Mouse (Mus musculus) embryonic facial prominence, embryonic 15.5 days (tissue): Measurements from ENCODE around the gene Foxa3. TPM values are rescaled to one million over a fixed set of nuclear protein-coding genes. Genes with fewer than 3 reads are reported as not detected.
A peak's percentile ranks its signal among the peaks of the same experiment; 100 is the strongest.
"Not testable (repeated sequence)": the region's sequence is repeated elsewhere in the genome, so short reads cannot be mapped to it uniquely, and the experiment has no call there.

Experiments
- ATAC-seq: fragments of 200-750 bp; cut with Nextera tagmentation; 2 replicates; pipeline ENCODE4 v1.8.0; 2017; ENCODE audit warnings: low read depth, moderate TSS enrichment; ENCODE audit not compliant: insufficient number of reproducible peaks, low FRiP score, low TSS enrichment
- H3K27ac ChIP-seq: fragments of 300-500 bp; sonication (generic); replicated peaks from 2 replicates; pipeline ENCODE4 v1.5.1; 2015; ENCODE audit warnings: mild to moderate bottlenecking, inconsistent platforms
- H3K27me3 ChIP-seq: fragments of 300-500 bp; sonication (generic); 2 replicates; pipeline ENCODE4 v1.6.1; 2015; ENCODE audit warnings: inconsistent platforms
- H3K36me3 ChIP-seq: fragments of 300-500 bp; sonication (generic); 2 replicates; pipeline ENCODE4 v1.6.1; 2015; ENCODE audit warnings: mild to moderate bottlenecking, inconsistent platforms
- H3K4me1 ChIP-seq: fragments of 300-500 bp; sonication (generic); 2 replicates; pipeline ENCODE4 v1.6.1; 2015; ENCODE audit warnings: inconsistent platforms
- H3K4me2 ChIP-seq: fragments of 300-500 bp; sonication (generic); replicated peaks from 2 replicates; pipeline ENCODE4 v1.6.1; 2015; ENCODE audit warnings: mild to moderate bottlenecking, inconsistent platforms
- H3K4me3 ChIP-seq: fragments of 300-500 bp; sonication (generic); replicated peaks from 2 replicates; pipeline ENCODE4 v1.5.1; 2015; ENCODE audit warnings: mild to moderate bottlenecking, inconsistent platforms
- H3K9ac ChIP-seq: fragments of 300-500 bp; sonication (generic); 2 replicates; pipeline ENCODE4 v1.6.1; 2015; ENCODE audit warnings: inconsistent platforms
- H3K9me3 ChIP-seq: fragments of 300-500 bp; sonication (generic); replicated peaks from 2 replicates; pipeline ENCODE4 v1.6.1; 2016; ENCODE audit warnings: inconsistent platforms
- WGBS: fragments of 180-500 bp; shearing (Covaris S2); methylation state at CpG from one replicate; pipeline ENCODE4 v1.1.7; 2015; 5-methylcytosine and 5-hydroxymethylcytosine counted together
- polyA plus RNA-seq: library from polyadenylated mRNA; unstranded; fragments of >200 nt; fragmentation: Nextera tagmentation; extraction: Ambion mirVana; gene quantifications from 2 replicates; pipeline ENCODE4 v1.2.1, GENCODE M21; 2015

The Foxa3 gene
- 0.58 and 1.3 TPM in 2 replicates for polyA plus RNA-seq

DNA sequence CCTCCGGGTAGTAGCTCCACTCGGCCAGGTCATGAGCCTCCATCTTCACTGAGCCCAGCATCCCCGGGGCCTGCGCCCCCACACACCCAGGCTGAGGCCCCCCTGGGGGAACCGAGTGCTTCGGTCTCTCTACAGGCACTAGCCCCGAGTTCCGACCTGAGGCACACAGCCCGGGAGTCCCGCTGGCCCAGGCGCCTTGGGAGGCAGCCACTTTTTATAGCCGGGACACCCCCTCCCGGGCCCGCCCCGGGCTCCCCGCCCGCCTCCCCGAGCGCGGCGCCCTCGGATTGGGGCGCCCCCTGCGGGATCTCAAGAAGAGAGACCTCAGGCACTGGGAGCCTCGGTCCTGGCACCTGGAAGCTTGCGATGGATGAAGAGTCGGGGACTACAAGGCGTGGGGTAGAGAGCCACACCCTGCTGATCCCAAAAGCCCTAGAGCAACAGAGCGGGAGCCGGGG lies at the start of gene Foxa3:
Gene Foxa3 (minus strand): TSS at position 182 of the 458 bp plus-strand sequence.
- Histone ChIP-seq H3K4me1 (peaks cover 24% of the 10 kb centered on the region), H3K9ac (peak within 1 kb of the TSS; percentile 84), H3K27ac (peak within 1 kb of the TSS; percentile 71; the same call in 1 of the 2 replicates), H3K4me3 (peak within 1 kb of the TSS; percentile 92), H3K4me2 (peak within 1 kb of the TSS; percentile 76), H3K27me3 (peaks cover 41% of the 10 kb centered on the region), H3K36me3 (no peaks in the 10 kb centered on the region), H3K9me3 (no peaks in the 10 kb centered on the region)
- WGBS, result 3% methylated on average over 30 of the region's 30 CpGs
- ATAC-seq, result no peak

DNA sequence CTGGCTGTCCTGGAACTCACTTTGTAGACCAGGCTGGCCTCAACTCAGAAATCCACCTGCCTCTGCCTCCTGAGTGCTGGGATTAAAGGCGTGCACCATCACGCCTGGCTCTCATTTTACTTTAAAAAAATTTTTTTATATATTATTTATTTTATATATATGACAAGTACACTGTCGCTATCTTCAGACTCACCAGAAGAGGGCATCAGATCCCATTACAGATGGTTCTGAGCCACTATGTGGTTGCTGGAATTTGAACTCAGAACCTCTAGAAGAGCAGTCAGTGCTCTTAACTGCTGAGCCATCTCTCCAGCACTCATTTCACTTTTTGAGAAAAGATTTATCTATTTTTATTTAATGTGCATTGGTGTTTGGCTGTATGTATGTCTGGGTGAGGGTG lies 47.7 kb upstream of the Foxa3 start:
- not testable (repeated sequence) for H3K4me3 ChIP-seq, H3K27ac ChIP-seq, ATAC-seq, H3K4me1 ChIP-seq, H3K4me2 ChIP-seq, H3K9ac ChIP-seq, H3K36me3 ChIP-seq, H3K9me3 ChIP-seq
- WGBS, result 57% methylated on average over 3 of the region's 3 CpGs
- peaks cover 13% of the 10 kb centered on the region for H3K27me3 ChIP-seq

DNA sequence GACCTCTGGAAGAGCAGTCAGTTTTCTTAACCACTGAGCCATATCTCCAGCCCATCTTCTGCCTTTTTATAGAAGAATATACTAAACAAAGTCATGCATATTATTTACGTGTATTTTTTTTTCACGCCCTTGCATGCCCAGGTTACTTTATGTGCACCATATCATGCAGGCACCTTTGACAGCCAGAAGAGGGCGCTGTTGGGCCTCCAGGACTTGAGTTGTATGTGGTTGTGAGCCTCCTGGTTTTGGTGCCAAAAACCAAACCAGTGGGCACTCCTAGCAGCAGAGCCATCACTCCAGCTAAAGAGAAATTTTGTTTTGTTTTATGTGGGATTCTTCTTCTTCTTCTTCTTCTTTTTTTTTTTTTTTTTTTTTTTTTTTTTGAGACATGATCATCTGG lies 46.2 kb upstream of the Foxa3 start:
- Histone ChIP-seq H3K4me1 (no peaks in the 10 kb centered on the region), H3K9ac (no peak overlapping the region), H3K27me3 (peaks cover 28% of the 10 kb centered on the region), H3K9me3 (no peaks in the 10 kb centered on the region), H3K4me2 (no peak overlapping the region), H3K27ac (no peak overlapping the region), H3K36me3 (no peaks in the 10 kb centered on the region), H3K4me3 (no peak overlapping the region)
- 50% methylated on average over 3 of the region's 3 CpGs for WGBS
- ATAC-seq, result no peak

DNA sequence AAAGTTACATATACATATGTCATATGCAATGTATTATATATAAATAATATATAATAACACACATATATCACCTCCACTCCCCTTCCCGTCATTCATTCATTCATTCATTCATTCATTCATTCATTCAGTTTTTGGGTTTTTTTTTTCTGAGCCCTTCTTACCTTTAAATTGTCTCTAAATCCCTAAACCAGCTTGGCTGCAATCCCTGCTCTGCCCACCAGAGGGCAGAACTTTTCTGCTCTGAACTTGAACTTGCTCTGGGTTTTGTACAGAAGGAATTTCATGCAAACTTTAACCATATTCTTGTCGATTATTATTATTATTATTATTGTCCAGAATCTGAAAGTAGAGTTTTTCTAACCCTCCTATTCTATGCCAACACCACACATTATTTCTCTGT lies 45.4 kb upstream of the Foxa3 start:
- WGBS, result 3% methylated on average over 2 of the region's 2 CpGs
- no peaks in the 10 kb centered on the region for H3K4me1 ChIP-seq
- no peak overlapping the region for H3K4me3 ChIP-seq
- peaks cover 30% of the 10 kb centered on the region for H3K27me3 ChIP-seq
- no peak overlapping the region for H3K27ac ChIP-seq
- H3K4me2 ChIP-seq, result no peak overlapping the region
- H3K9me3 ChIP-seq, result no peaks in the 10 kb centered on the region
- no peaks in the 10 kb centered on the region for H3K36me3 ChIP-seq
- H3K9ac ChIP-seq, result no peak overlapping the region
- ATAC-seq, result no peak

DNA sequence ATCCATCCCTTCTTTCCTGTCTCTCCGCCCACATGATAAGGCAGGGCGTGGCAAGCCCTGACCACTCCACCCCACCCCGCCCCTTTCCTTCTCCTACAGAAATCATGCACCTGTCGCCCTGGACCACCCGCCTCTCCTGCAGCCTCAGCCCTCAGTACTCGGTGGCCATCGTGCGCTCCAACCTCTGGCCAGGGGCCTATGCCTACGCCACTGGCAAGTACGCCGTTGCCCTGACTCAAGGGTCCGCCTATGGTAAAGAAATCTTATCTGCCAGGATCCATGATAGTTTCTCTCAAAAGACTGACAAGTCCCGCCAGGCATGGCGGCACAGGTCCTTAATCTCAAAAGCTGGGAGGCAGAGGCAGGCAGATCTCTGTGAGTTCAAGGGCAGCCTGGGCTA lies 44.6 kb upstream of the Foxa3 start:
- peaks cover 30% of the 10 kb centered on the region for H3K27me3 ChIP-seq
- WGBS, result 69% methylated on average over 14 of the region's 14 CpGs

DNA sequence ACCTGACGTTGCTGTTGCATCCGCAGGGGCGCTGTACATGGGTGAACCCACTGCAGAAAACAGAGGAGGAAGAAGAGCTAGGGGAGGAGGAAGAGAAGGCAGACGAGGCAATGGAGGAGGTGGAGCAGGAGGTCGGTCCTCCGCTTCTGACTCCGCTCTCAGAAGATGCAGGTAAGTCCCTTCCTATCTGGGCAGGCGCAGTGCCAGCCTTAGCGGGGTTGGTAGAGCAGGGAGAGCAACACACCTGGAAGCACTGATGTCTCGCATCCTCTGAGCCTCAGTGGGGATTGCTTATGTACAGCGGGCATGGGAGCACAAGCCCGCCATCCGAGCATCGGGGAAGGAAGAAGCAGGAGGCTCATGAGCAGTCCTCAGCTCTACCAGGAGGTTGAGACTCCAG lies 43.7 kb upstream of the Foxa3 start:
- Histone ChIP-seq H3K4me1 (no peaks in the 10 kb centered on the region), H3K9ac (no peak overlapping the region), H3K4me3 (no peak overlapping the region), H3K4me2 (no peak overlapping the region), H3K27ac (no peak overlapping the region), H3K36me3 (no peaks in the 10 kb centered on the region), H3K9me3 (no peaks in the 10 kb centered on the region), H3K27me3 (peaks cover 30% of the 10 kb centered on the region)
- WGBS, result 51% methylated on average over 14 of the region's 14 CpGs
- ATAC-seq, result no peak

More for the DNA sequence above, 44.6 kb upstream of the Foxa3 start:
- Histone ChIP-seq H3K4me3 (no peak overlapping the region), H3K4me1 (no peaks in the 10 kb centered on the region), H3K27ac (no peak overlapping the region), H3K36me3 (no peaks in the 10 kb centered on the region), H3K4me2 (no peak overlapping the region), H3K9me3 (no peaks in the 10 kb centered on the region), H3K9ac (no peak overlapping the region)
- no peak for ATAC-seq

DNA sequence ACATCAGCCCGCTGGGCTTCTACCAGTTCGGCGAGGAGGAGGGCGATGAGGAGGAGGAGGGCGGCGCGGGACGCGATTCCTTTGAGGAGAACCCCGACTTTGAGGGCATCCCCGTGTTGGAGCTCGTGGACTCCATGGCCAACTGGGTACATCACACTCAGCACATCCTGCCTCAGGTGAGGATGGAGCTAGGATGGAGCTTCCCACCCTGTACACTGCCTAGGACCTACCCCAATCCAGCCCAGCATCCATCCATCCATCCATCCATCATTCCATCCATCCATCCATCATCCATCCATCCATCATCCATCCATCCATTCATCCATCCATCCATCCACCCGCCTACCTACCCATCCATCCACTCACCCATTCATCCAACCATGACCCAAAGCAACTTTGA lies 42.6 kb upstream of the Foxa3 start:
- H3K4me1 ChIP-seq, result no peaks in the 10 kb centered on the region
- H3K27ac ChIP-seq, result no peak overlapping the region
- WGBS, result 52% methylated on average over 13 of the region's 13 CpGs
- H3K9me3 ChIP-seq, result no peaks in the 10 kb centered on the region
- H3K4me3 ChIP-seq, result no peak overlapping the region
- H3K27me3 ChIP-seq, result peaks cover 30% of the 10 kb centered on the region
- no peak overlapping the region for H3K9ac ChIP-seq
- H3K4me2 ChIP-seq, result no peak overlapping the region
- ATAC-seq, result no peak
- no peaks in the 10 kb centered on the region for H3K36me3 ChIP-seq

DNA sequence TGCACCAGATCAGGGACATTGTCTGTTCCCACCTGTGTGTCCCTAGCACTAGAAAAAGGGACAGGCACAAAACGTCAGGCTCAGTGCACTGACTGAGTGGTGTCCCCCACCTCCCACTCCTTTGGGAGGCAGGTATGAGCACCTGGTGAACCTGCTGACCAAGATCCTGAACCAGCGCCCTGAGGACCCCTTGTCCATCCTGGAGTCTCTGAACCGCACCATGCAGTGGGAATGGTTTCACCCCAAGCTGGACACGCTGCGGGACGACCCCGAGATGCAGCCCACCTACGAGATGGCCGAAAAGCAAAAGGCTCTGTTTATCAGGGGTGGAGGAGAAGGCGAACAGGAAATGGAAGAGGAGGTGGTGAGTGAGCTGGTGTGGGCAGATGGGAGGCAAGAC lies 34.1 kb upstream of the Foxa3 start:
- Histone ChIP-seq H3K9me3 (no peaks in the 10 kb centered on the region), H3K9ac (no peak overlapping the region), H3K27me3 (no peaks in the 10 kb centered on the region), H3K4me3 (no peak overlapping the region), H3K4me2 (no peak overlapping the region), H3K27ac (no peak overlapping the region), H3K36me3 (0 out of 2 replicates have a peak, but pooled peaks cover 9% of the 10 kb centered on the region), H3K4me1 (peaks cover 12% of the 10 kb centered on the region)
- WGBS, result 91% methylated on average over 10 of the region's 10 CpGs
- ATAC-seq, result no peak

DNA sequence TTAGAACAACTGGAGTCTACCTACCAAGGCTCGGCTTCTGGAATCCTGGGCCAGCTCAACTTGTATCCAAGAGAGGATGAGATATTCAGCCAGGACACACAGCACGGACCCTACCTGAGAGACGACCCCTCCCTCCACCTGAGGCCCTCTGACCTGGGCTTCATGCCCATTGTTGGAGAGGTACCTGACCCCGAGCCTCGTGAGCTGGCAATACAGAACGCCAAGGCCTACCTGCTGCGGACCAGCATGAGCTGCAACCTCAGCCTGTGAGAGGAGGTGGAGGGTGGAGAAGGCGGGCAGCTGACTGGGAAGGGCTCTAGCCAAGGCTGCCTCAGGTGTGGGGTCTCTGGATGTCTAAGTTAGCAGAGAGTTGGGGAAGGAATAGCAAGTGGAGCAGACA lies 31.8 kb upstream of the Foxa3 start:
- no peaks in the 10 kb centered on the region for H3K9me3 ChIP-seq
- no peak overlapping the region for H3K4me2 ChIP-seq
- no peak overlapping the region for H3K4me3 ChIP-seq
- H3K36me3 ChIP-seq, result peaks cover 32% of the 10 kb centered on the region
- H3K27me3 ChIP-seq, result no peaks in the 10 kb centered on the region
- H3K4me1 ChIP-seq, result peaks cover 12% of the 10 kb centered on the region
- H3K27ac ChIP-seq, result no peak overlapping the region
- no peak for ATAC-seq
- 93% methylated on average over 8 of the region's 8 CpGs for WGBS
- H3K9ac ChIP-seq, result no peak overlapping the region

DNA sequence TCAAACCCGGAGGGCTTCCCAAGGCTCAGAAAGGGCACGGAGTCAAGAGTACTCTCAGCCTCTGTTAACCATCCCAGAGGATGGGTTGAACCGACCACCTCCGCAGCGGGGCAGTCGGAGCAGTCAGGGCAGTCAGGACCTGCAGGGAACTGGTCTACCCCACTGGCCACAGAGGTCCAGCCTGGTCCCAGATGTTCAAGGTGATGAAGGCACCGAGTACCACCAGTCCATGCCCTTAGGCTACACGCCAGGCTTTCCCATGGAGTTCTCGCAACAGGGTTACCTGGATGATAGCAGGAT lies 31.4 kb upstream of the Foxa3 start:
- Histone ChIP-seq H3K9ac (no peak overlapping the region), H3K27me3 (no peaks in the 10 kb centered on the region), H3K36me3 (peaks cover 36% of the 10 kb centered on the region), H3K4me2 (peak overlapping the region; percentile 28), H3K27ac (no peak overlapping the region), H3K4me3 (no peak overlapping the region), H3K4me1 (peaks cover 12% of the 10 kb centered on the region), H3K9me3 (no peaks in the 10 kb centered on the region)
- ATAC-seq, result no peak
- 70% methylated on average over 9 of the region's 9 CpGs for WGBS

DNA sequence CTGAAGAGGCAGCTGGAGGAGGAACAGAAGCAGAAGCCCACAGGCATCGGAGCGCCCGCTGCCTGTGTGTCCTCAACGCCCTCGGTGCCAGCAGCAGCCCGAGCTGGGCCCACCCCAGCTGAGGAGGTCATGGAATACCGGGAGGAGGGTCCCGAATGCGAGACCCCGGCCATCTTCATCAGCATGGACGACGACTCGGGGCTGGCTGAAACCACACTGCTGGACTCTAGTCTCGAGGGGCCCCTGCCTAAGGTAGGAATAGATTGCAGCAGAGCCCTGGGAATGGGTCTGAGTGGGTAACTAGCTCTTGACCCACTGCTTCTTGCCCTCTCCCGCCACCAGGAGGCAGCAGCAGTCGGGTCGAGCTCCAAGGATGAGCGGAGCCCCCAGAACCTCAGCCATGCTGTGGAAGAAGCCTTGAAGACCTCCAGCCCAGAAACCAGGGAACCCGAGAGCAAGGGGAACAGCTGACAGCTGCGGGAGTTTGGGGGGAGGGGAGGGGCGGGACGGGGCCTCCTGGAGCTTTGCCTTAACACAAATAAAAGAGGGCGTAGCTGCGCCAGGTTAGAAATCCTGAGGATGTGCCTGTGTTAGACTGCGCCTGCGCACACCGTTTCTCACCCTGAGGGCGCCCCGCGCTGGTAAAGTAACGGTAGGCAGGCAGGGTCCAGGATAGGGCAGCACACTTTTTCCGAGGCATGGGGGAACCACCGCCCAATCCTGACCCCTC lies 30.9 kb upstream of the Foxa3 start, which contains the start of gene Rsph6a:
Gene Rsph6a (plus strand): TSS at position 644 of the 730 bp plus-strand sequence.
- H3K4me3 ChIP-seq, result no peak within 1 kb of the TSS
- H3K36me3 ChIP-seq, result peaks cover 41% of the 10 kb centered on the region
- no peaks in the 10 kb centered on the region for H3K9me3 ChIP-seq
- no peaks in the 10 kb centered on the region for H3K27me3 ChIP-seq
- no peak within 1 kb of the TSS for H3K9ac ChIP-seq
- peaks cover 12% of the 10 kb centered on the region for H3K4me1 ChIP-seq
- 30% methylated on average over 33 of the region's 33 CpGs for WGBS
- ATAC-seq, result peak; percentile 22; the same call in 1 of the 2 replicates
- H3K27ac ChIP-seq, result no peak within 1 kb of the TSS
- H3K4me2 ChIP-seq, result peak within 1 kb of the TSS; percentile 28

DNA sequence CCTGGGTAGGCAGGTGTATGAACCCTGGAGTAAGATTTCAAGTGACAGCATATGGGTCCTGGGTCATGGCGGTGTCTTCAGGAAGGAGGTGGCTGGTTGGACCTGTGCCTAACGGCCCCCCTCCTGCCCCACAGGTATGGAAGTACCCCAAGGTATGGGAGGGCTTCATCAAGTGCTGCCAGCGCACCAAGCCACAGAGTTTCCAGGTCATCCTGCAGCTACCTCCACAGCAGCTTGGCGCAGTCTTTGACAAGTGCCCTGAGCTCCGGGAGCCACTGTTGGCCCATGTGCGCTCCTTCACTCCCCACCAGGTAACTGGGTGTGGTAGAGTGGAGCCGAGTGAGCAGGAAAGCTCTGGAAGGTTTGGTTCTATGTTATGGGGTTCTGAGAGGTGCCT lies 29.8 kb upstream of the Foxa3 start:
- Histone ChIP-seq H3K27ac (no peak overlapping the region), H3K9me3 (no peaks in the 10 kb centered on the region), H3K4me3 (no peak overlapping the region), H3K36me3 (peaks cover 52% of the 10 kb centered on the region), H3K27me3 (no peaks in the 10 kb centered on the region), H3K9ac (no peak overlapping the region), H3K4me1 (peaks cover 12% of the 10 kb centered on the region), H3K4me2 (no peak overlapping the region)
- 92% methylated on average over 7 of the region's 7 CpGs for WGBS
- no peak for ATAC-seq
